Mouse (Mus musculus) forebrain, embryonic 16.5 days (tissue): ENCODE results near the gene Sprr2f. TPM values are rescaled to one million over a fixed set of nuclear protein-coding genes. Genes with fewer than 3 reads are reported as not detected.

Source experiments
- ATAC-seq: fragments of 200-750 bp; cut with Nextera tagmentation; 2 replicates; pipeline ENCODE4 v1.8.0; 2017; ENCODE audit warnings: mild to moderate bottlenecking, moderate library complexity
- H3K27ac ChIP-seq: fragments of 300-500 bp; sonication (generic); 2 replicates; pipeline ENCODE4 v1.5.1; 2014; ENCODE audit warnings: low read length, control low read depth
- H3K27me3 ChIP-seq: fragments of 300-500 bp; sonication (generic); replicated peaks from 2 replicates; pipeline ENCODE4 v1.6.1; 2014; ENCODE audit warnings: low read length; ENCODE audit not compliant: control insufficient read depth, insufficient read depth
- H3K36me3 ChIP-seq: fragments of 300-500 bp; sonication (generic); 2 replicates; pipeline ENCODE4 v1.6.1; 2014; ENCODE audit not compliant: control insufficient read depth, insufficient read depth
- H3K4me1 ChIP-seq: fragments of 300-500 bp; sonication (generic); replicated peaks from 2 replicates; pipeline ENCODE4 v1.6.1; 2014; ENCODE audit warnings: low read length; ENCODE audit not compliant: control insufficient read depth, insufficient read depth
- H3K4me2 ChIP-seq: fragments of 300-500 bp; sonication (generic); 2 replicates; pipeline ENCODE4 v1.6.1; 2014; ENCODE audit warnings: mild to moderate bottlenecking, low read length, control low read depth
- H3K4me3 ChIP-seq: fragments of 300-500 bp; sonication (generic); replicated peaks from 2 replicates; pipeline ENCODE4 v1.5.1; 2014; ENCODE audit warnings: mild to moderate bottlenecking, low read length, control low read depth
- H3K9ac ChIP-seq: fragments of 300-500 bp; sonication (generic); replicated peaks from 2 replicates; pipeline ENCODE4 v1.6.1; 2014; ENCODE audit warnings: low read depth, low read length, control low read depth
- H3K9me3 ChIP-seq: fragments of 300-500 bp; sonication (generic); 2 replicates; pipeline ENCODE4 v1.6.1; 2016; ENCODE audit warnings: low read length; ENCODE audit not compliant: control insufficient read depth
- WGBS: fragments of 180-500 bp; shearing (Covaris S2); extraction: QIAGEN DNeasy Blood & Tissue Kit; methylation state at CpG from one replicate; pipeline ENCODE4 v1.1.7; 2014; 5-methylcytosine and 5-hydroxymethylcytosine counted together
- polyA plus RNA-seq: library from polyadenylated mRNA; unstranded; fragments of >200 nt; fragmentation: Nextera tagmentation; extraction: Ambion mirVana; gene quantifications from 2 replicates; pipeline ENCODE4 v1.2.1, GENCODE M21; 2015

Sprr2f gene
- polyA plus RNA-seq, 1 experiment from 2014 or later = not detected

DNA sequence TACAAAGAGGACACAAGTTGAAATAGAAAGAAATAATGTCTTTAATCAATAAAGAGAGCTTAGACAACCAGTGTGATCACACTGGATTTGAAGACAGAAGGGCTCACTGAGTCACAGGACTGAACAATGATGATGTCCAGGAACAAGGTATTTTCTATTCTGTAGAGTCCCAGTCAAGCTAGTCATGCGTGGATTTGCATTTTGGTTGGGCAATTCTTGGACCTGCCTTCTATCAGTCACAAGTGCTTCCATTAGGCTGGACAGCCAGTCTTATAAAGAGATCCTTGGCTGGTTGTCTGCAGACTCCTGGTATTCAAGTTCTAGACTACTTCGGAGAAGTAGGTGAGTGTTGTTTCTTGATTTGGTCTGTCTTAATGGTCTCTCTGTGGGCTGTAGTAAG, 42.7 kb downstream of the Sprr2f start, which contains the start of gene Sprr2i:
TSS of gene Sprr2i (plus strand) at position 301 of the 400 bp plus-strand sequence.
- H3K4me1 ChIP-seq = no peaks in the 10 kb centered on the region
- H3K4me3 ChIP-seq = no peak within 1 kb of the TSS
- no peak within 1 kb of the TSS for H3K9ac ChIP-seq
- H3K27me3 ChIP-seq = no peaks in the 10 kb centered on the region
- H3K4me2 ChIP-seq = no peak within 1 kb of the TSS
- H3K27ac ChIP-seq = no peak within 1 kb of the TSS
- no peaks in the 10 kb centered on the region for H3K36me3 ChIP-seq
- no peaks in the 10 kb centered on the region for H3K9me3 ChIP-seq
- 91% methylated on average over 2 of the region's 2 CpGs for WGBS
- no peak for ATAC-seq

Other genes with a start within 250 kb of the Sprr2f start
- gene Prr9, start 241.2 kb upstream of the Sprr2f start, polyA plus RNA-seq = not detected in 2 replicates
- gene Lelp1, start 222.4 kb upstream of the Sprr2f start, polyA plus RNA-seq = not detected in 2 replicates
- not detected in 2 replicates for gene Sprr2a1, start 149.4 kb upstream of the Sprr2f start, polyA plus RNA-seq
- gene Sprr2a2, start 149.3 kb upstream of the Sprr2f start, polyA plus RNA-seq = not detected in 2 replicates
- gene Sprr2a3, start 79.8 kb upstream of the Sprr2f start, polyA plus RNA-seq = not detected in 2 replicates
- not detected in 2 replicates for gene Sprr2b, start 48.6 kb upstream of the Sprr2f start, polyA plus RNA-seq
- not detected in 2 replicates for gene Sprr2d, start 26.0 kb upstream of the Sprr2f start, polyA plus RNA-seq
- not detected in 2 replicates for gene Sprr2e, start 13.0 kb upstream of the Sprr2f start, polyA plus RNA-seq
- gene Sprr2h, start 20.5 kb downstream of the Sprr2f start, polyA plus RNA-seq = not detected in 2 replicates
- gene Sprr2i, start 42.8 kb downstream of the Sprr2f start, polyA plus RNA-seq = not detected in 2 replicates
- not detected in 2 replicates for gene Sprr2j-ps, start 52.9 kb downstream of the Sprr2f start, polyA plus RNA-seq
- gene Gm9774, start 64.2 kb downstream of the Sprr2f start, polyA plus RNA-seq = 5.5 and 9.6 TPM in 2 replicates
- gene Sprr2k, start 67.4 kb downstream of the Sprr2f start, polyA plus RNA-seq = not detected in 2 replicates
- gene Sprr1b, start 73.6 kb downstream of the Sprr2f start, polyA plus RNA-seq = not detected in 2 replicates
- gene Sprr3, start 93.5 kb downstream of the Sprr2f start, polyA plus RNA-seq = not detected in 2 replicates
- 0.32 TPM in 1 of 2 replicates, not detected in the other for gene Sprr1a, start 120.7 kb downstream of the Sprr2f start, polyA plus RNA-seq
- gene Sprr4, start 135.3 kb downstream of the Sprr2f start, polyA plus RNA-seq = not detected in 2 replicates
- not detected in 2 replicates for gene 2310046K23Rik, start 169.3 kb downstream of the Sprr2f start, polyA plus RNA-seq
- not detected in 2 replicates for gene Ivl, start 208.5 kb downstream of the Sprr2f start, polyA plus RNA-seq
- not detected in 2 replicates for gene Smcp, start 223.8 kb downstream of the Sprr2f start, polyA plus RNA-seq
- gene 2210017I01Rik, start 242.3 kb downstream of the Sprr2f start, polyA plus RNA-seq = not detected in 2 replicates